Mouse (Mus musculus): ENCODE measurements at regions not wholly inside any gene's neighbourhood (a gene's known extent, or its start where the extent isn't known, plus 50 kb on each side); places are given as distances from the start of the nearest gene placed in this dataset.

DNA sequence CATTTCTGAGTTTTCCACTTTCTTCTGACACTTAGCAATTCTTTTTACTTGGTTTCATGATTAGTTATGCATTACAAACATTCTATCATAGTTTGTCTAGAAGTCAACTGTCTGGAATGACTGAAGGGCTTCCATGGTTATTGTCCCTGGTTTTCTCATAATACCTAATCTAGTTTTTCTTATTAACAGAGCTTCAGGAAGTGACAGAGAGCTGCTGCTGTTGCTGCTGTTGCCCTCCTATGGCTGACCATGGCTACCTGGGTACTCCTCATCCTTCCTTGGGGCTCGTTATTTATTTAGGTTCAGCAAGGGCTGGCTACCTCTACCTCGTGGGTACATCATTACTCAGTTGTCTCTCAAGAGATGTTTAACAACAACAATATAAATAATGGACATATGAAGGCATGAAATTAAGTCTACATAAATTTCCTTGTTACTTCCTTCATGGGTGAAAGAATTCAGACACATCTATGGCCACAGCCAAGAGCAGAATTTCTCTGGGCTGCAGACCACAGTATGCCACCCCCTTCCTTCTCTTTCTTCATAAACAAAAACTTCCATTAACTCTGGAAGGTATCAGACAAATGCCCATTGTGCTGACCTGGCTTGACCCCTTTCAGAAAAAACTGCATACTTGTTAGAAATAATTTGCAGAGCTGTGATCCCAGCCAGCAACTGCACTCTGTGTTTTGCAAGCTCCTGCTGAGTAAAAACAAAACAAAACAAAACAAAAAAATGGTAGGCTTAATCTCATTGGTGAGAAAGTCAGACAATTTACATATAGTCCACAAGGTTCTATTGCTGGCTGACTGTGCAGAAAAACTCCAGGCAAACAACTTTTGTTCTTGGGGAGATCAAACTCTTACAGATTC is 103.6 kb upstream of the Lgalsl start:
- no peak overlapping the region for H3K27ac ChIP-seq (ENCODE audit: low read length)
- ATAC-seq (ENCODE audit: low read depth) = no peak
- 32% methylated on average over 2 of the region's 2 CpGs for WGBS (ENCODE audit: insufficient replicate concordance)

DNA sequence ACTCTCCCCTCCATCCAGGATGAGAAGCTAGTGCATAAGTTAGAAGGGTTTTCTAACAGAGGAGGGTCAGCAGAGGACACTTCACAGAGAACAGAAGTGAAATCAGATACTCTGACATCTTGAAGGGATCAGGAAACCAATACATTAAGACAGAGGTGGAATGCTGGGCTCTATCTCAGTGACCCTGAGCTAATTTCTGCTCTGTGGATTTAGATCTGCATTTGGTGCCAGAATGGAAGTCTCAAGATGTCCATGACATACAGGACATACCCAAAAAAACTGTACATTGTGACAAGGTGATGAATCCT is 104.2 kb upstream of the Lgalsl start:
- Histone ChIP-seq H3K4me3 (ENCODE audit: low read depth, low read length) (no peak overlapping the region), H3K36me3 (ENCODE audit: control insufficient read depth, insufficient read depth) (no peaks in the 10 kb centered on the region), H3K4me1 (ENCODE audit: control insufficient read depth, low read depth, low read length) (no peaks in the 10 kb centered on the region), H3K9me3 (replicated peaks; ENCODE audit: control insufficient read depth, low read length) (no peaks in the 10 kb centered on the region), H3K4me2 (ENCODE audit: low read depth, low read length) (no peak overlapping the region), H3K27ac (ENCODE audit: low read length) (no peak overlapping the region), H3K9ac (ENCODE audit: low read depth, low read length) (no peak overlapping the region), H3K27me3 (ENCODE audit: control insufficient read depth, insufficient read depth, low read depth, low read length) (peaks cover 3% of the 10 kb centered on the region; the same call in 1 of the 2 replicates)
- no peak for ATAC-seq (ENCODE audit: low read depth)

More for the DNA sequence above, 103.6 kb upstream of the Lgalsl start:
- Histone ChIP-seq H3K27me3 (ENCODE audit: control insufficient read depth, insufficient read depth, low read depth, low read length) (peaks cover 3% of the 10 kb centered on the region; the same call in 1 of the 2 replicates), H3K4me3 (ENCODE audit: low read depth, low read length) (no peak overlapping the region), H3K9ac (ENCODE audit: low read depth, low read length) (no peak overlapping the region), H3K9me3 (replicated peaks; ENCODE audit: control insufficient read depth, low read length) (no peaks in the 10 kb centered on the region), H3K4me1 (ENCODE audit: control insufficient read depth, low read depth, low read length) (no peaks in the 10 kb centered on the region), H3K36me3 (ENCODE audit: control insufficient read depth, insufficient read depth) (no peaks in the 10 kb centered on the region), H3K4me2 (ENCODE audit: low read depth, low read length) (no peak overlapping the region)

DNA sequence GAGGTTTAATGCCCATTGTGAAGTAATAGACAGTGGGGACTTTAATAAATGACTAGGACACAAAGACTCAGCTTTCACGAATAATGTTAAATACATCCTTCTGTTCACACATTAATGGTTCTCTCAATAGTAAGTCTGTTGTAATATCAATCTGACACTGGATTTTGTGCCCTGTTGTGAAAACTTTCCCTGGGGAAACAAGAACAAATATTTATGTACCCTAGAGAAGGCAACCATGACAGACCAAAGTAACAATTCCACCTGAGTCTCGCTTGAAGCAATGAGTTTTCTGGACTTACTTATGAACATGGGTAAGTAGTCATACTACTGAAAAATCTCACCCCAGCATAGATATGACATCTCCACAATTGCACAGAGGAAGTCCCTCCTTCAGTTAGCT is 105.1 kb upstream of the Lgalsl start:
- no peak overlapping the region for H3K9ac ChIP-seq (ENCODE audit: low read depth, low read length)
- H3K4me1 ChIP-seq (ENCODE audit: control insufficient read depth, low read depth, low read length) = no peaks in the 10 kb centered on the region
- ATAC-seq (ENCODE audit: low read depth) = no peak
- H3K4me3 ChIP-seq (ENCODE audit: low read depth, low read length) = no peak overlapping the region
- H3K4me2 ChIP-seq (ENCODE audit: low read depth, low read length) = no peak overlapping the region
- H3K27ac ChIP-seq (ENCODE audit: low read length) = no peak overlapping the region
- no peaks in the 10 kb centered on the region for H3K36me3 ChIP-seq (ENCODE audit: control insufficient read depth, insufficient read depth)
- WGBS (ENCODE audit: insufficient replicate concordance) = 60% methylated on average over 2 of the region's 2 CpGs
- H3K9me3 ChIP-seq (replicated peaks; ENCODE audit: control insufficient read depth, low read length) = no peaks in the 10 kb centered on the region
- H3K27me3 ChIP-seq (ENCODE audit: control insufficient read depth, insufficient read depth, low read depth, low read length) = peaks cover 3% of the 10 kb centered on the region; the same call in 1 of the 2 replicates

DNA sequence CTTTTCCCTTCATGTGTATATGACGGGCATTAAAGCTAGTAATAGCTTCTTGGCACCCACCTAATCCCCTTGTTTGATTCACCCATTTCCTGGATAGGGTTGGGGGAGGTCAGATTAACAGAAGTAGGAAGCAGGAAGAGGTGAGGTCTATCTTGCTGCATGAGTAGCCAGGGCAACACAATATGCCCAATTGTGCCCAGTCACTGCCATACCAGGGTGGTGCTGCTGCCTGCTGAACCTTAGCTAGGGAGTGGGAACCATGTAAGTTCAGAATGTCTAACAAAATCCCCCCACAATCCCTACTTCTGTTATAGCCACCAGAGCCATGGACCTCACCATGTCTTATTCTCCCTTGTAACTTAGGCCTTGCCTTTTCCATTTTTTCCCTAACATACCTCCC is 106.1 kb upstream of the Lgalsl start:
- no peak overlapping the region for H3K4me2 ChIP-seq (ENCODE audit: low read depth, low read length)
- no peak overlapping the region for H3K9ac ChIP-seq (ENCODE audit: low read depth, low read length)
- 67% methylated on average over 1 of the region's 1 CpGs for WGBS (ENCODE audit: insufficient replicate concordance)
- ATAC-seq (ENCODE audit: low read depth) = no peak
- H3K27ac ChIP-seq (ENCODE audit: low read length) = no peak overlapping the region
- no peaks in the 10 kb centered on the region for H3K27me3 ChIP-seq (ENCODE audit: control insufficient read depth, insufficient read depth, low read depth, low read length)
- H3K9me3 ChIP-seq (replicated peaks; ENCODE audit: control insufficient read depth, low read length) = no peaks in the 10 kb centered on the region
- H3K36me3 ChIP-seq (ENCODE audit: control insufficient read depth, insufficient read depth) = no peaks in the 10 kb centered on the region
- no peaks in the 10 kb centered on the region for H3K4me1 ChIP-seq (ENCODE audit: control insufficient read depth, low read depth, low read length)
- no peak overlapping the region for H3K4me3 ChIP-seq (ENCODE audit: low read depth, low read length)

DNA sequence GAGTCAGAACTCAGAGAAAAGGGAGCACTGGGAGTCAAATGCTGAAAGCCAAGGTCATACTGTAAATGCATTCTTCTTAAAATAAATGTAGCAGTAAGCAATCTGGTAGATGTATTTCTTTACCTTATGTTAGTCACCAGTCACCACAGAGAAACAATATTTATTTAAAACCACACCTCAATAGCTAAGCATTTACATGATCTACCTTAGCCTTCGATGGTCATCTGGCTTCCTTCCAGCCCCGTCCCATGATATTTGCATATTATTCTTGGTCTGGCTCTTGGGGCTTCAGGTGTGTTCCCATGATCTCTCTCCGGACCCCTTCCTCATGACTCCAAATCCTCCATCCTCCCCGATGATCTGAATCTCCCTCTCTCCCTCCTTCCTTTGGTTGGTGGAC is 107.1 kb upstream of the Lgalsl start:
- 79% methylated on average over 4 of the region's 4 CpGs for WGBS (ENCODE audit: insufficient replicate concordance)
- no peak overlapping the region for H3K4me2 ChIP-seq (ENCODE audit: low read depth, low read length)
- no peaks in the 10 kb centered on the region for H3K27me3 ChIP-seq (ENCODE audit: control insufficient read depth, insufficient read depth, low read depth, low read length)
- H3K9me3 ChIP-seq (replicated peaks; ENCODE audit: control insufficient read depth, low read length) = no peaks in the 10 kb centered on the region
- no peak overlapping the region for H3K9ac ChIP-seq (ENCODE audit: low read depth, low read length)
- H3K4me1 ChIP-seq (ENCODE audit: control insufficient read depth, low read depth, low read length) = no peaks in the 10 kb centered on the region
- no peak for ATAC-seq (ENCODE audit: low read depth)
- H3K36me3 ChIP-seq (ENCODE audit: control insufficient read depth, insufficient read depth) = no peaks in the 10 kb centered on the region
- H3K27ac ChIP-seq (ENCODE audit: low read length) = no peak overlapping the region
- no peak overlapping the region for H3K4me3 ChIP-seq (ENCODE audit: low read depth, low read length)

DNA sequence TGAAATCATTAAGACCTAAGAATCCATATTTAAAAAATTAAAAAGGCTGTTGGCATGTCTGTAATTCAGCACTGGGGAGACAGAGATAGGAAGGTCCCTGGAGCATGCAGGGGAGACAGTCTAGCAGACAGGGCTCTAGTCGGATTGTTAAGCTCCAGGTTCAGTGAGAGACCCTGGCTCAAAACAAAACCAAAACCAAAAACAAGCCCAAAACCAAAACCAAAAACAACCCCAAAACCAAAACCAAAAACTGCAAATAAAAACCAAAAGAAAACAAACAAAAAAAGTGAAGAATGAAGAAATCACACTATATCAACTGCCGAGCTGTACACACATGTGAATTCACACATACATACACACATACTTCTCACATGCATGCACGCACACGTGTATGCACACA is 108.8 kb upstream of the Lgalsl start:
- Histone ChIP-seq H3K9ac (ENCODE audit: low read depth, low read length) (no peak overlapping the region), H3K4me2 (ENCODE audit: low read depth, low read length) (no peak overlapping the region)

DNA sequence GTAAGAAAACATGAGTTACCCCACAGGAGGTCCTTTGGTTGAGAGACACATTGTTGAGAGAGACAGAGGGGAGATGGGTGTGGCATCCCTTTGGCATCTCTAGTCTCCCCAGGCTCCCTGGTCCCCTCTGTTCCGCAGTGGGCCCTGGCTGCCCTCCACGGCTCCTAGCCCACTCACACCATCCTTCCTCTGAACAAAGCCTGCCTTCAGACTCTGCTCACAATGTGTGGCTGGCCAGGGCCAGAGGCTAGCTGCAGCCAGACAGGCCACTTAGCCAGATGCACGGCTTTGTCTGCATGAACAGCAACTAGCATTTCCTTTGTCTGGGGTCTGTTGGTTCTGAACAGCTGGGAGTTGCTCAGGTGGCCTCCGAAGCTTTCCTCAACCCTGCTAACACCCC is 110.7 kb upstream of the Lgalsl start:
- Histone ChIP-seq H3K4me1 (ENCODE audit: control insufficient read depth, low read depth, low read length) (no peaks in the 10 kb centered on the region), H3K27ac (ENCODE audit: low read length) (no peak overlapping the region), H3K9ac (ENCODE audit: low read depth, low read length) (no peak overlapping the region), H3K4me2 (ENCODE audit: low read depth, low read length) (no peak overlapping the region), H3K9me3 (replicated peaks; ENCODE audit: control insufficient read depth, low read length) (no peaks in the 10 kb centered on the region), H3K36me3 (ENCODE audit: control insufficient read depth, insufficient read depth) (no peaks in the 10 kb centered on the region), H3K27me3 (ENCODE audit: control insufficient read depth, insufficient read depth, low read depth, low read length) (no peaks in the 10 kb centered on the region), H3K4me3 (ENCODE audit: low read depth, low read length) (no peak overlapping the region)
- ATAC-seq (ENCODE audit: low read depth) = no peak
- 48% methylated on average over 4 of the region's 4 CpGs for WGBS (ENCODE audit: insufficient replicate concordance)

More for the DNA sequence above, 108.8 kb upstream of the Lgalsl start:
- WGBS (ENCODE audit: insufficient replicate concordance) = 67% methylated on average over 4 of the region's 4 CpGs
- Histone ChIP-seq H3K27ac (ENCODE audit: low read length) (no peak overlapping the region), H3K4me3 (ENCODE audit: low read depth, low read length) (no peak overlapping the region), H3K9me3 (replicated peaks; ENCODE audit: control insufficient read depth, low read length) (no peaks in the 10 kb centered on the region), H3K4me1 (ENCODE audit: control insufficient read depth, low read depth, low read length) (no peaks in the 10 kb centered on the region), H3K27me3 (ENCODE audit: control insufficient read depth, insufficient read depth, low read depth, low read length) (no peaks in the 10 kb centered on the region), H3K36me3 (ENCODE audit: control insufficient read depth, insufficient read depth) (no peaks in the 10 kb centered on the region)
- ATAC-seq (ENCODE audit: low read depth) = no peak

DNA sequence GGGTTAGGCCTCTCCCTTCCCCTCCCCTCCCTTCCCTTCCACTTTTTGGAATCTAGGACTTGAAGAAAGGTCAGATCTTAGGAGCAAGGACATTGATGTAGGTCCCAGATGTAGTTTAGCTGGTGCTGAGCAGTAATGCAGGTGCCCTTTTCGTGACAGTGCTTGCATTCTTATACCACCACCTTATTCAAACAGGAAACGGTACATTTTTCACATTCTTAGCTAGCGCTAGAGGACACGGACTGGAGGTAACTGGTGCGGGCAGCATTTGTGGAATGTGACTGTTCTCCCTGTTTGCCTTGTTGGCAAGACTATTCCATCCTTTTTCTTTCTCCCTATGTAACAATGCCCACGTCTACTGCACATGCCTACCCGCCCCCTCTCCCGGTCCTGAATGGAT is 124.7 kb upstream of the Lgalsl start:
- no peak overlapping the region for H3K4me2 ChIP-seq (ENCODE audit: low read depth, low read length)
- H3K4me1 ChIP-seq (ENCODE audit: control insufficient read depth, low read depth, low read length) = peaks cover 7% of the 10 kb centered on the region
- no peaks in the 10 kb centered on the region for H3K27me3 ChIP-seq (ENCODE audit: control insufficient read depth, insufficient read depth, low read depth, low read length)
- H3K9me3 ChIP-seq (replicated peaks; ENCODE audit: control insufficient read depth, low read length) = no peaks in the 10 kb centered on the region
- H3K9ac ChIP-seq (ENCODE audit: low read depth, low read length) = no peak overlapping the region
- 60% methylated on average over 8 of the region's 8 CpGs for WGBS (ENCODE audit: insufficient replicate concordance)
- no peaks in the 10 kb centered on the region for H3K36me3 ChIP-seq (ENCODE audit: control insufficient read depth, insufficient read depth)
- H3K4me3 ChIP-seq (ENCODE audit: low read depth, low read length) = no peak overlapping the region
- H3K27ac ChIP-seq (ENCODE audit: low read length) = no peak overlapping the region
- ATAC-seq (ENCODE audit: low read depth) = no peak

DNA sequence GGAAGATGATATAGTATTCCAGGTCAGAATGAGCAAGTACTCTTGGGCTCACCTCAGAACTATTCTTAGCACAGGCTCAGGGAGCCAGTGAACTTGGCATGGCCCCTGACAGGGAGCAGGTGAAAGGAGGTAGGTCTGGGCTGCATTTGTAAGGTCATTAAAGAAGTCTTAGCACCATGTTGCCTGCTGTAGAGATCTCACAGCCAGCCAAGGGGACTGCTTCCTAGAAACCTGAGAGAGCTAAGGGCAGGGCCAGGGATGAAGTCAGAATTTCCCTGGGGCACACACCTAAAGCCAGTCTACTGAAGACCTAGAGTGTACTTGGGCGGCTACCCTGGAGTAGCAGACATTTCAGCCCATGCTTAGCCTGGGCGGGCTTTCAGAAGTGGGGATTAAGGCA is 126.9 kb upstream of the Lgalsl start:
- WGBS (ENCODE audit: insufficient replicate concordance) = 39% methylated on average over 2 of the region's 2 CpGs
- H3K27ac ChIP-seq (ENCODE audit: low read length) = no peak overlapping the region
- H3K9ac ChIP-seq (ENCODE audit: low read depth, low read length) = no peak overlapping the region
- peaks cover 7% of the 10 kb centered on the region for H3K4me1 ChIP-seq (ENCODE audit: control insufficient read depth, low read depth, low read length)
- no peaks in the 10 kb centered on the region for H3K36me3 ChIP-seq (ENCODE audit: control insufficient read depth, insufficient read depth)
- no peaks in the 10 kb centered on the region for H3K27me3 ChIP-seq (ENCODE audit: control insufficient read depth, insufficient read depth, low read depth, low read length)
- H3K9me3 ChIP-seq (replicated peaks; ENCODE audit: control insufficient read depth, low read length) = no peaks in the 10 kb centered on the region
- no peak for ATAC-seq (ENCODE audit: low read depth)
- H3K4me3 ChIP-seq (ENCODE audit: low read depth, low read length) = no peak overlapping the region
- H3K4me2 ChIP-seq (ENCODE audit: low read depth, low read length) = no peak overlapping the region
